Mouse (Mus musculus) adrenal gland, adult 18-20 months (tissue): ENCODE data around the gene Pla2g4b. TPM values are rescaled to one million over a fixed set of nuclear protein-coding genes. Genes with fewer than 3 reads are reported as not detected.

Experiments
- DNase-seq, 2 experiments: peaks; one replicate each; pipeline ENCODE4 v3.0.0; 2021 to 2022; ENCODE audit warnings: low spot score in 2 of 2
- total RNA-seq, 2 experiments: library from RNA; stranded (reverse); gene quantifications; 1 replicate in 1 of 2; 2 replicates in 1 of 2; pipeline ENCODE4 v1.2.3; 2021

Pla2g4b gene
- total RNA-seq, 2 experiments from 2014 or later, result 1.9 to 2.4 TPM

- DNase-seq, result no peak
These were observed 19.3 kb upstream of the Pla2g4b start for GRCm38 (mm10) chr2:120013831-120014486.

- no peak for DNase-seq
These were observed 17.3 kb upstream of the Pla2g4b start for GRCm38 (mm10) chr2:120015882-120016281.

DNA sequence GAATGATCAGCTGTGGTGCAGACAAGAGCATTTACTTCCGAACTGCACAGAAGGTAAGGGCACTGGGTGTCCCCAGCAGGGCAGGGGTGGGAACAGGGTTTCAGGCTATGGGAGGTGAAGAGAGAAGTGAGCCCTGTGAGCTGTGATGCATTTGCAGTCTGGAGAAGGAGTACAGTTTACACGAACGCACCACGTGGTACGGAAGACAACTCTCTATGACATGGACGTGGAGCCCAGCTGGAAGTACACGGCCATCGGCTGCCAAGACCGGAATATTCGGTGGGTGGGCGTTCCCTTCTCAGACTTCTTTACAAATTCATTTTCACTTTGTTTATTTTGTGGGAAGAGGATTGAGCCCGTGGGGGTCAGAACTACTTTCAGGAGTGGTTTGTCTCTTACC is 15.6 kb upstream of the Pla2g4b start:
- DNase-seq, result no peak

GRCm38 (mm10) chr2:120024337-120024736 is 8.9 kb upstream of the Pla2g4b start:
- DNase-seq, result peak; percentile 60 to 67

GRCm38 (mm10) chr2:120026984-120027949 is 6.0 kb upstream of the Pla2g4b start, which contains the start of the genes Jmjd7 and Gm28042:
TSS of gene Jmjd7 (plus strand) at chr2:120027483.
TSS of gene Gm28042 (plus strand) at chr2:120027493.
- DNase-seq, result peak; percentile 92 to 93

GRCm38 (mm10) chr2:120027950-120028331 is 5.3 kb upstream of the Pla2g4b start:
- no peak for DNase-seq

DNA sequence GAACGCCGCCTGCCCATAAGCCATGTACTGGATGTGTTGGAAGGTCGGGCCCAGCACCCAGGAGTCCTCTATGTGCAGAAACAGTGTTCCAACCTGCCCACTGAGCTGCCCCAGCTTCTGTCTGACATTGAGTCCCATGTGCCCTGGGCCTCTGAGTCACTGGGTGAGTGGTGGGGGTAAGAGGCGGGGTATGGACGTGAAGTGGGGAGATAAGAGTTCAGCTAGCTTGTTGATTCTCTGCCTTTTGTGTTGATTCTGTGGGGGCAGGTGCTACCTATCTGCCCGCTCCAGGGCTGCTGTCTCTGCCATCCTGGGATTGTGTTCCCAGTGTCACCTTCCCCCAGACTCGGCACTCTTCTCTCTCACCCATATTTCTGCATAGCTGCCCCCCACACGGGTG is 2.8 kb upstream of the Pla2g4b start:
- no peak for DNase-seq

DNA sequence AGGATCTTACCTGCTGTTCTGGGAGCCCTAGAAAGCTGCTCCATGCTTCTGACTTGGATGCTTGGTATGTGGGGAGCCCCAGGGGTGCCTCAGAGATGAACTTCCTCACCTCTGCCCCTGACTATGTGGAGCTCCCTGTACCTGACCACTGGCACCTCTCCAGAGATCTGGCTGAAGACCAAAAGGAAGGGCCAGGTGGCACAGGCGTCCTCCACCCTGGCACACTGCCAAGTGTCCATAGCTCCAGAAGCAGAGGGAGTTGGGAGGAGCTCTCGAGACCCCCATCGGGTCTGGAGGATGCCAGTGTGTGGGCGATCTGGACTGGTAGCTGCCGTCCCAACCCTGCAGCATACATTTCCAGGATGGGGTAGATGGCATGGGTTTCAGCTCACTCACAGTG is 509 bp downstream of the Pla2g4b start:
- no peak for DNase-seq

GRCm38 (mm10) chr2:120037744-120038143 is 4.5 kb downstream of the Pla2g4b start:
- no peak for DNase-seq

GRCm38 (mm10) chr2:120040991-120041390 is 7.8 kb downstream of the Pla2g4b start:
- no peak for DNase-seq

DNA sequence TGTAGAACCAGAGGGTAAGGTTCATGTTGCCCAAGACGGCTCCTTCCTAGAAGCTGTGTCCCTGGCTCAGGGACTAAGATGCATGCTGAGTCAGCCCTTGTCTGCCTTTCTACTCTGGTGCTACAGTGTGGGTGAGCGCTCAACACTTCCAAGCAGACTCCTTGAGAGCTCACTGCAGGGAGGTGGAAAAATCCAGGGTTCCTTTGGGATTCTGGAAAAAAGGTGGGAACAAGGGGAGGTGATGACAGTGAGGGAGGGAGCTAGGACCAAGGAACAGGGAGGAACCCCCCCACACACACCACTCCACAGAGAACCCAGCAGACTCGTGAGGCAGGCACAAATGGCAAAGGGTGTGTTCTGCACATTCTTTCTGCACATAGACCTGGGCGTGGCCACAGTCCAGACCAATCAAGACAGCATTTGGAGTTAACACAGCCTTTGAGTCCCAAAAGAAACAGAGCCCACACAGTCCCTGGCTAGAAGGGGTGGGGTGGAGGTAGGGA is 10.9 kb downstream of the Pla2g4b start:
- no peak for DNase-seq

DNA sequence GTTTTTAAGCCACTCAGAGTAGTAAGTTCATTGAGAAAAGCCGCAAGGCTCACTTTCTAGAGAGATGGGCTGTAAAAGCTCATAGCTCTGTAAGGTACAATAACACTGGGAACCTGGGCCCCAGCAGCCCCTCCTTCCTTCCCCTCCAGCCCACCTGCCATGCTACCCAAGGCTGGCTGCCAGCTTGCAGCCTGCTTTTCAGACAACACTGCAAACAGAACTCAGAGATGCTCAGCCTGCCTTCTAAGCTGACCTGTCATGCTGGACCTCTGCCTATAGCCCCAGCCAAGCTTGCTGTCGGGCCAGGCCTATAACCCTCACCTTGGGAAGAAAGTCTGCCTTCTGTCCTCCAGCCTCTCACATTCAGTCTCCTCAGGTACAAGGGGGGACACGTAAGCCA is 11.5 kb downstream of the Pla2g4b start:
- DNase-seq, result no peak

DNA sequence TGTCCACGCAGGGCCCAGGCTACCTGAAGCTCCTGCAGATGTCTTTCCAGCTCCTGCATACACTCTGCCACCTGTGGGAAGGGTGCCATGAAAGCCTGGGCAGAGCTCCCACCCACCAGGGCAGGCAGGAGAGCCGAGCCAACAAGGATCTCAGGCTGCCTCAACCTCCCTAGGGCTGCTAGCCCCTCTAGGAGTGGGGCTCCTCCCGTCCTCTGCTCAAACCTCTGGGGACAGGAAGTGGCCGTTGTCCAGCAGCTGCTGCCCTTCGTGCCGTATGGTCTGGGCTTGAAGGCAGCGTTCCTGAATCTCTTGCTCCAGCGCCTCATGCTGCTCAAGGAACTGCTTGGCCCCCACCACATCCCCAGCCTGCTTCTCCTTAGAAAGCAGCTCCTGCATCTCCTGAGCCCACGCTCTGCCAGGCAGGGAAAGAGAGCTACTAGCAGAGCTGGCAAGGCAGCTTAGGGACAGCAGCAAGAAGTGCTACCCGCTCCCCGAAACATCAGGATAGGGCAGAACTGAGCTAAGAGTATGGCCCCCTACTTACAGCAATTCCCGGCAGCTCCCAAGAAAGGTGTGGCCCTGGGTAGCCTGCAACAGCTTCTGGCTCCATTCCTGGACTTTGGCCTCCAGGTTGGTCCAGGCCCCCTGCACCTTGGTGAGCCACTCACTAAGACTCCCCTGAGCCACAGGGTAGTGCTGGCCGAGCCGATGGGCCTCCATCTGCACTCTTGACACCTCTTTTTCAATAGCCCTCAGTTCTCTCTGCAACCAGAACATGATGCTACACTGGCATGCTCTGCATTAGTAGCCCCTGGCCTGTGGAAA is 13.5 kb downstream of the Pla2g4b start:
- DNase-seq, result no peak

- DNase-seq, result no peak
These were observed 15.0 kb downstream of the Pla2g4b start for GRCm38 (mm10) chr2:120048173-120048572.

DNA sequence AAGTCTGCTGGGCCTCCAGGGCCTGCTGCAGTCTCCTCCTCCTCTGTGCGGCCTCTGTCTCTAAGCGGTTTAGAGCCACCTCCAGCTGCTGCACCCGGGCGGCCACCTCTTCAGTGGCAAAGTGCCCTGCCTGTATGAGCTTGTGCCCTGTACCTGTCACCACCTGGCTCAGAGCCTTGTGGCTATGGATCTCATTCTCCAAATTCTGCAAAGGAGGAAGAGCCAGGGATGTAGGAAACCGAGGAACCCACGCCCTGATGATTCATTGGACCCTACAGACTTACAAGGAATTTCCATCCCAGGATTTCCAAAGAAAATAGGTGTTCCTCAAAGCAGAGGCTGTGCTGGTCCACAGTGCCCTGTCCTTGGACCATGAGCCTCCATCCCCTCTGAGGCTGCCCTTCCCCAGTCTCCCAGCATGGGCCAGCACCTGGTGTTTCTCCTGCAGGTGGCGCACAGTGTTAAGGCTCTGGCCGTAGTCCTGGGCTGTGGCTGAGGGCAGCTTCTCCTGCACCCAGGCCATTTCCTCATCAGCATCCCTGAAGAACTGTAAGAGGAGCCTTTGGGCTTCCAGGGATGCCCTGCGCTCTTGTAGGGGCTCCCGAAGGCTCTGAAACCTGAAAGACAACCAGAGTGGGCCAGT is 16.5 kb downstream of the Pla2g4b start:
- DNase-seq, result peak; percentile 24 to 56

DNA sequence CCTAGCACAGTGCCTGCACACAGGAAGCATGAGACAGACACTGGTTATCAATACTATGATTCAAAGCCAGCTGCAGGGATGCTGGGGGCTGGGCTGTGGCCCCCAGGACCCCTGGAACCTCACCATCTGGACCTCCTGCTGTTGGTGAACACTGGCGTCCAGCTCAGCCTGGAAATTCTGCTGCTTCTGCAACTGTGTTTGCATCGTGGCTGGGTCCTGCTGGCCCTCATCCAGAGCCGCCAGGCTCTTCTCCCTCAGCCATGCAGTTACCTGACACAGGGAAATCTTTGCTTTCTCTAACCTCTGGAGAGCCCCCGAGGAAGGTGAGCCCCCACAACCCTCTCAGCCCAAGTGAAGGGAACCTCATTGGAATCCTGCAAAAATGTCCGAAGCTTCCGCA is 18.2 kb downstream of the Pla2g4b start:
- no peak for DNase-seq

DNA sequence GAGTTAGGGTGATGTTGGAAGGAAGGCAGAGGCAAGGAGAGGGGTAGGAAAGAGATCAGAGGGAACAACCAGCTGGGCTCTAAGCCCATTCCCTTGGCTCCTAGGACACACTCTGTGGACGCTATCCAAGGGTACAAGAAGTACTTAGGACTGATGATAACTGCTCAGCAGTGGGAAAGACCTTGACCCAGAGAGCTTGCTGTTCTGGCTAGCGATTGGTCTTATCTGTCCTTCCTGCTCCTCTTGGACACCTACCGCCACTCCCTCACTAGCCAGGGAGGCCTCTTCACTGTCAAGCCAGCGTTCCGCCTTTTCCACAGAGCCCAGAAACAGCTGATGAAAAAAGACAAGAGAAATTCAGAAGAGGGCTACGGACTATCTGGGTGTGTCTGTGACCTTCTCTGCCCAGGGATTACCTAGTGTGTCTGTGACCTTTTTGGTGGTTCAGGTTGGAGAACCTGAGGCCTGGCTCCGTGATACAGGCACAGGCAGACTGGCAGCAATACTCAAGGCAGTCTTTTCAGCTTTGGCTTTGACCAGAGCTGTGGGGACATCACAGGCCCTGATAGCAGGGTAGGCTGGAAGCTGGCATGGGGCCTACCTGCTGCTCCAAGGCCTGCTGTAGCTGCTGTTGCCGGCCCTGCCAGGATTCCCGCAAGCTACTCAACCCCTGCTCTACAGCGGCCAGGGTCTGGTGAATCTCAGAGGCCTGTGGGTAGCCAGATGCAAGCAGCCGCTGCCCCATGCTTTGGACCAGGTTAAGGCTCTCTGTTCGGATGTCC is 21.7 kb downstream of the Pla2g4b start:
- DNase-seq, result peak in 1 of 2 experiments; percentile 21

GRCm38 (mm10) chr2:120055923-120056322 is 22.7 kb downstream of the Pla2g4b start:
- DNase-seq, result no peak

GRCm38 (mm10) chr2:120058818-120059217 is 25.6 kb downstream of the Pla2g4b start:
- no peak for DNase-seq

GRCm38 (mm10) chr2:120059466-120059865 is 26.2 kb downstream of the Pla2g4b start:
- no peak for DNase-seq
